In genomic region chr6:53449437-53450173, GRCm38 (mm10) we compare ENCODE assay signal across 9 mouse cellular contexts.
DNase-seq lines count a peak whose midpoint lies in the region; ATAC-seq and TF ChIP-seq lines count a peak whose summit lies in the region.
"Had no signal": no experiment of that assay in that cellular context is flagged by ENCODE, and none has a peak within 500 bp of the region (broad histone marks: within the 10 kb centered on the region; RNA-seq: fewer than 3 reads in every experiment).

No protein-coding gene starts in this region.

- ATAC-seq in lung, embryonic 15.5 days (ENCODE audit: borderline replicate concordance, extremely low read depth, low FRiP score, low TSS enrichment) = 0 out of 2 replicates have a peak, but pooled peaks have one; percentile 72
- ATAC-seq in embryonic facial prominence, embryonic 11.5 days (replicated peaks; ENCODE audit: insufficient number of reproducible peaks, low FRiP score, low TSS enrichment, low read depth) = no peak
- no peak for ATAC-seq in cerebellum, adult (ENCODE audit: insufficient number of reproducible peaks, low FRiP score, low TSS enrichment)

- H3K9me3 ChIP-seq in lung, embryonic 15.5 days = no peaks in the 10 kb centered on the region
- H3K9me3 ChIP-seq in embryonic facial prominence, embryonic 11.5 days (replicated peaks; ENCODE audit: control insufficient read depth, low read length) = no peaks in the 10 kb centered on the region

- H3K4me1 ChIP-seq in lung, embryonic 15.5 days = peaks cover 38% of the 10 kb centered on the region
- H3K4me1 ChIP-seq in embryonic facial prominence, embryonic 11.5 days (ENCODE audit: control insufficient read depth, insufficient read depth, low read length) = peaks cover 8% of the 10 kb centered on the region; the same call in 1 of the 2 replicates

- 33% methylated on average over 9 of the region's 9 CpGs for WGBS in lung, embryonic 15.5 days
- 68% methylated on average over 9 of the region's 9 CpGs for WGBS in embryonic facial prominence, embryonic 11.5 days

- H3K9ac ChIP-seq in lung, embryonic 15.5 days = no peak overlapping the region
- no peak overlapping the region for H3K9ac ChIP-seq in embryonic facial prominence, embryonic 11.5 days (replicated peaks; ENCODE audit: low read length)

- no peaks in the 10 kb centered on the region for H3K36me3 ChIP-seq in lung, embryonic 15.5 days
- no peaks in the 10 kb centered on the region for H3K36me3 ChIP-seq in embryonic facial prominence, embryonic 11.5 days (replicated peaks; ENCODE audit: control insufficient read depth, insufficient read depth, low read depth, low read length)
- no peaks in the 10 kb centered on the region for H3K36me3 ChIP-seq in splenic B cell, adult 2 months (ENCODE audit: control insufficient read depth, insufficient read depth, low read length, poor library complexity, severe bottlenecking)

- no peak for DNase-seq in lung, postnatal 14 days
- no peak for DNase-seq in embryonic facial prominence, embryonic 11.5 days (ENCODE audit: low spot score)
- peak; percentile 44 to 58 for DNase-seq in kidney, postnatal 4 days
- DNase-seq in splenic B cell, adult 2 months (ENCODE audit: low read depth, low spot score) = peak; percentile 68
- DNase-seq in layer of hippocampus, adult 2 months (ENCODE audit: low spot score in 2 of 2) = no peak
- DNase-seq: thymus, adult 18-20 months had no signal

- H3K4me3 ChIP-seq in lung, embryonic 15.5 days = no peak overlapping the region
- H3K4me3 ChIP-seq in embryonic facial prominence, embryonic 11.5 days (ENCODE audit: low read depth, low read length) = no peak overlapping the region
- no peak overlapping the region for H3K4me3 ChIP-seq in layer of hippocampus, adult 2 months
- H3K4me3 ChIP-seq: myocyte had no signal

- H3K27ac ChIP-seq in lung, embryonic 15.5 days = peak overlapping the region; percentile 83
- H3K27ac ChIP-seq in embryonic facial prominence, embryonic 11.5 days (replicated peaks; ENCODE audit: low read depth, low read length) = 0 out of 2 replicates have a peak overlapping the region, but pooled peaks have one; percentile 24
- H3K27ac ChIP-seq in layer of hippocampus, adult 2 months = no peak overlapping the region

- H3K4me2 ChIP-seq in lung, embryonic 15.5 days = peak overlapping the region; percentile 34; the same call in 1 of the 2 replicates
- no peak overlapping the region for H3K4me2 ChIP-seq in embryonic facial prominence, embryonic 11.5 days (ENCODE audit: low read depth, low read length)

- no peak for TF ChIP-seq CTCF in layer of hippocampus, adult 2 months (conservative IDR thresholded peaks at IDR 0.05)

- H3K27me3 ChIP-seq in lung, embryonic 15.5 days = no peaks in the 10 kb centered on the region
- no peaks in the 10 kb centered on the region for H3K27me3 ChIP-seq in embryonic facial prominence, embryonic 11.5 days (ENCODE audit: control insufficient read depth, insufficient read depth, low read length)
- no peaks in the 10 kb centered on the region for H3K27me3 ChIP-seq in splenic B cell, adult 2 months (ENCODE audit: control insufficient read depth, insufficient read depth, low read length, poor library complexity, severe bottlenecking)

Comparison
In these comparisons a context has a peak if more than half of its experiments do, and no peak if none do; other contexts are left out.
1. DNase-seq: peak in kidney, postnatal 4 days (2 of 2) and splenic B cell, adult 2 months (single experiment); none in lung, postnatal 14 days (single experiment), embryonic facial prominence, embryonic 11.5 days (single experiment) and layer of hippocampus, adult 2 months (0 of 2).